Mouse (Mus musculus): Measurements from ENCODE around the gene Ltb.
A peak's percentile ranks its signal among the peaks of the same experiment; 100 is the strongest.
"Not testable (repeated sequence)": the region's sequence is repeated elsewhere in the genome, so short reads cannot be mapped to it uniquely, and the experiment has no call there.

The Ltb gene

GRCm38 (mm10) chr17:35225456-35225855 lies 31.2 kb downstream of the Ltb start:
- no peak for DNase-seq (ENCODE audit: low spot score)

GRCm38 (mm10) chr17:35226561-35227046 lies 32.4 kb downstream of the Ltb start:
- DNase-seq (ENCODE audit: low spot score): no peak

DNA sequence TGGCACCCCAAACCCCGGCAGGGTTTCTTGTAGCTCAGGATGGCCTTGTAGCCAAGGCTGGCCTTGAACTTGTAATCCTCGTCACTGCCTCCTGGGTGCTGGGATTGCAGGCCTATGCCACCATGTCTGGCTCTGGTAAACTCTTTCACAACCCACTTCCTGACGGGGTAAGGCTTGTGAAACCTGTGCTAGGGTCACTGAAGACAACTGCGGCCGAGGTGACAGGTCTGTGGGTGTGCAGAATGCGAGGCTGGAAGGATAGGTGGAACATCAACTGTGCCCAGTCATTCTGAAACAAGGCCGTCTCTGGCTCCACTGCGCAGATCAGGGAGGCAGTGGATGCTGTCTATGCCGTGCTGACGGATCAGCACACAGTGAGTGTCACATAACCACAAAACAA lies 36.8 kb downstream of the Ltb start:
- DNase-seq (ENCODE audit: low spot score): no peak

- DNase-seq (ENCODE audit: low spot score): peak; percentile 89
These were observed 37.8 kb downstream of the Ltb start for GRCm38 (mm10) chr17:35232043-35232442.

GRCm38 (mm10) chr17:35232659-35233058 lies 38.4 kb downstream of the Ltb start:
- DNase-seq (ENCODE audit: low spot score): no peak

- peak; percentile 57 for DNase-seq (ENCODE audit: low spot score)
These were observed 39.1 kb downstream of the Ltb start, which contains the start of gene Atp6v1g2 for GRCm38 (mm10) chr17:35233114-35233980. Gene Atp6v1g2, plus strand, starts transcription at chr17:35233660.

DNA sequence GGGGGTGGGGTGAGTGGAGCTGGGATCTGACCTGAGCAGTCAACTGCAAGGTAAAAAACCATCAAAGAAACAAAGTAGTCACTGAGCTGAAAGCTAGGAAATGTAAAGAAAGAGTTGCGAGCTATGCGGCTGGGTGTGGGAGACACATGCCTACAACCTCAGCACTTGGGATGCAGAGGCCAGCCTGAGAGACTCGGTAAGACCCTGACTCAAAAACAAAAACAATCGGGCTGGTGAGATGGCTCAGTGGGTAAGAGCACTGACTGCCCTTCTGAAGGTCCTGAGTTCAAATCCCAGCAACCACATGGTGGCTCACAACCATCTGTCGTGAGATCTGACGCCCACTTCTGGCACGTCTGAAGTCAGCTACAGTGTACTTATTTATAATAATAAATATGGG lies 39.9 kb downstream of the Ltb start:
- DNase-seq (ENCODE audit: low spot score): not testable (repeated sequence)

DNA sequence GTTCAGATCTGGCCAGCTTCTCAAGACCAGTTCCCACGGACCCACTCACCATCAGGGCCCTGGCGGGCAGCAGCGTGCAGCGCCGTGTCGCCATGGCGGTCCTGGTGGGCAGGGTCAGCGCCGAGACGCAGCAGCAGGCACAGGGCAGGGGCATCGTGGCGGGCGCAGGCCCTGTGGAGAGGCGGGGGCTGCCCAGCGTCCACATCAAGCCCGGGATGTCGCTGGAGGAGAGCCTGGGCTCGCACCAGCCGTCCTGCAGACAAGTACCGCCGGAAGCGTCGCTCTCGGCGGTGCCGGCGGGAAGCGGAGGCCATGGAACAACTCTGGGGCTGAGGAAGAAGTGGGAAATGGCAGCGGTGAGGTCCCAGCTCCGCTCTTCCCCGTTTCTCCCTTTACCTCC lies 40.7 kb downstream of the Ltb start:
- peak; percentile 64 for DNase-seq (ENCODE audit: low spot score)

DNA sequence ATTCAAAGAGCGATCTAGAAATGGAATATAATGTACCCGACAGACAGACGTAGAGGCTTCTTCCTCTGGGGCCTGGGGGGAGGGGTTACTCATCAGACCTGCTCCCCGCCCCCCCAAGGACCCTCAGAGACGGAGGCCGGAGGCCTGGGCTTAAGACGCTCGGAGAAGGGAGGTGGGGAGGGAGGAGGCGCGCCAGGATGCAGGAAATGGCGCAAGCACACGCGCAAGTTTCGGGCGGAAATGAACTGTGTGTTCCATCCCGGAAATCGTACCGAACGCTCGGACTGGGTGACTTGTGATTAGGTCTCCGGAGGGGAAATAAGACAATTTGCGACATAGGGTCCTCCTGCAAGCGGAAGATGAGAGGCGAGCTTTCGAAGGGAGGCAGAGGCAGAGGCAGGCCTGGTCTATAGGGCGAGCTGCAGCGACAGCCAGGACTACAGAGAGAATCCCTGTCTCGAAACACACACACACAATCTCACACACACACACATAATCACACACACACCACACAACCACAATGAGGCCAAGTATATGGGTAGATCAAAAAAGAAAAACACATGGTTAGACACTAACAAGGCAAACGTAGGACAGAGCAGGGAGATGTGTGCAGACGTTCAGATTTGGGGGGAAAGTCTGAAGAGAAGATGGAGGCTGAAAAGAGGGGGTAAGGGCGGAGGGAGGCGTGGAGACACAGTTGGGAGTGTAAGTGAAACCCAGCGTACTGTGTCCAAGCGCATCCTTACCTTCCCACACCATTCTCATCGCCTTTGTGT lies 41.6 kb downstream of the Ltb start, which contains the start of gene Nfkbil1:
Gene Nfkbil1 (minus strand): TSS at position 179 of the 776 bp plus-strand sequence.
- peak; percentile 97 for DNase-seq (ENCODE audit: low spot score)

- DNase-seq (ENCODE audit: low spot score): peak; percentile 96
These were observed 42.1 kb downstream of the Ltb start for GRCm38 (mm10) chr17:35236390-35236746.

DNA sequence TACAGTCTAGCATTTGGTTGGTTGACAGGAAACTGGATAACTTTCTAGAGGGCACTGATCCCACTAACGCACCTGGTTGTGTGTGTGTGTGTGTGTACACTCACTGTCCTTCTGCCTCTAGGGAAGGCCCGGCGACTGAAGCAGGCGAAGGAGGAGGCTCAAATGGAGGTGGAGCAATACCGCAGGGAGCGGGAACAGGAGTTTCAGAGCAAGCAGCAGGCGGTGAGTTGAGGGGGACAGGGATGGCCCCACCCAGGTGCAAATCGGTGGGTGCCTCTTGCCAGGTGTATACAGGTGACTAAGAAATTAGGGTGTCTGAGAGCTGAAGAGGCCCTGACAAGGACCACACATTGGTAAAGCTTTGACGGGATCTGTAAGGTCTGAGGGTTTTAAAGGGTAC lies 42.8 kb downstream of the Ltb start:
- DNase-seq (ENCODE audit: low spot score): no peak

- no peak for DNase-seq (ENCODE audit: low spot score)
These were observed 43.3 kb downstream of the Ltb start for GRCm38 (mm10) chr17:35237504-35237903.

DNA sequence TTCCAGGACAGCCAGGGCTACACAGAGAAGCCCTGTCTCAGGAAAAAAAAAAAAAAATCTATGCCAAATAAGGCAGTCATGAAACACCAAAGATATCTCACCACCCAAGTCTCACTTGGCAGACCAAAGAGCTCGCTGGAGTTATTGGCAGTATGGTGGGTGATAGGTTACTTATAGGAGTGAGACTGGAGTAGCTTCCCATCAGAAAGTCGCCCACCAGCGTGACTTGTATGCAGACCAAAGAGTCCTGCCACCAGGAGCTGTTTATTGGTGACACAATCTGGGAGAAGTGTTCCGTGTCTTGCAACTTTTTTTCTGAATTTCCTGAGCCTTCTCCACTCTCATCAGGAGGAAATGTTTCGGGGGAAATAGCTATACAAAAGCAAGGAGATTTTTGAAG lies 45.5 kb downstream of the Ltb start:
- no peak for DNase-seq (ENCODE audit: low spot score)

DNA sequence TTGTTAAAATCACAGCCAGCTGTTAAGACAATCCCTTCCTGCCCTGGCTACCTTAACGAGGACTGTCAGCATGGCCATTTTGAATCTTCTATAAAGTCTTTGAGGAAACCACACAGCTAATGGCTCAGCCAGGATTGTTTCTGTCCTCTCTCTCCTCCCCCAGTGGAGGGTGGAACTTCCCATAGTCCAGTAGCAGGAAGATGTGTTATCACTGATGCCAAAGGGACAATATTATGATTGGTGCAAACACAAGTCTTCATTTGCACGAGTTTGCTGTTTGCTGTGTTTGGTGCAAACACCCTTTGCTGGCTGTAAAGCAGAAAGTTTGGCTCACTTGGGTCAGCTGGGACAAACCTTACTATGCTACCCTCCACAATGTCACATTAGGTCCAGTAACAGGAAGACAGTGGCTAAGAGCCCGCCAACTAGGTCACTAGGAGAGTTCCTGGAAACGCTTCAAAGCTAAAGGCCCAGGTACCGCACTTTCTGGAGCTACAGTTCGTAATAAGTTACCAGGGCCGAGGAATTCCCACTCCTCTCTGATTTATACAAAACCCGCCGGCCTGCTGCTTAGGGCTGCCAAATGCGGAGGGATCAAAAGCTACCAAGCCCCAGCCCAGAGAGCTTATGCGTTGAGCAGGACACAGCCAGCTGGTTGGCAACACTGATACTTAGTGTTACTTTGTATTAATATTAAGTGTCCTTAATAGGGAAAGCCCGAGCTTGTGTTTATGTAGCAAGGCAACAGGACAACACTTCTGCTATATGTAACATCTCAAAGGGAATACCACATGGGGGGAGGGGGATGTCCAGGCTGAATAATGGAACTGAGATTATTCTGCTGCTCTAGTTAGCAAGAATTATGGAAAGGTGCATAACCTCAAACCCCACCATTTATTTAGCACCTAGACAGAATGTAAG lies 46.4 kb downstream of the Ltb start:
- no peak for DNase-seq (ENCODE audit: low spot score)

DNA sequence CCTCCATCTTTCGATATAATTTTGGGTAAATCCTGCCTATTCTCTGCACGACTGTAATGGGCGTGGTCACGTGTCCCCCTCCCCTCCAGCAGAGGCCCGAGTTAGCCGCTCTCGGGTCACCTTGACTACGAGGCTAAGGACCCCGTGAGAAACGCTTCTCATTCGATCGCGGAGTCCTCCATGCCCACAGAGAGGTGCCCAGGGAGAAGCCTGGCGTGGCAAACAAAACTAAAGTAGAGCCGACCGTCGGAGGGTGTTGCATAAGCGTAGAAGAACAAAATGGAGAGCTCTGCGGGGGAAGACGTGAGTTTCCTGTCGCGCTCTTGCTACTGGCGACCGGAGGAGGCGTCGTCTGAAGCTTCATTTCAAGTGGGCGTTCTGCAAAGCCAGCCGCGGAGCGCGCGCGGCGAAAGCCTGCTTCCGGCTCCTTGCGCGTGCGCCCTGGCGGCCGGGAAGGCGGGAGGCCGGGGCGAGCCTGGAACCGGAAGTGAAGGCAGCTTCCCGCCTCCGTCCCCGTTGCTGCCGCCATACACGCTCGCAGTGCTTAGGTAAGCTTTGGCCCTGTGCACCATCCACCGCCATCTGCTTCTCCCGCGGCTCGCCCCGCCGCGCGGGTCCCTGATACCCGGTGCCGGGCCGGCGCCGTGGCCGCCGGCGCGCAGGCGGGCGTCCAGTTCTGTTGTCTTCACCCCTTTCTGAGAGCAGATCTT lies 47.2 kb downstream of the Ltb start, which contains the start of gene Ddx39b:
Gene Ddx39b (plus strand): TSS at position 442 of the 710 bp plus-strand sequence.
- DNase-seq (ENCODE audit: low spot score): peak; percentile 98

DNA sequence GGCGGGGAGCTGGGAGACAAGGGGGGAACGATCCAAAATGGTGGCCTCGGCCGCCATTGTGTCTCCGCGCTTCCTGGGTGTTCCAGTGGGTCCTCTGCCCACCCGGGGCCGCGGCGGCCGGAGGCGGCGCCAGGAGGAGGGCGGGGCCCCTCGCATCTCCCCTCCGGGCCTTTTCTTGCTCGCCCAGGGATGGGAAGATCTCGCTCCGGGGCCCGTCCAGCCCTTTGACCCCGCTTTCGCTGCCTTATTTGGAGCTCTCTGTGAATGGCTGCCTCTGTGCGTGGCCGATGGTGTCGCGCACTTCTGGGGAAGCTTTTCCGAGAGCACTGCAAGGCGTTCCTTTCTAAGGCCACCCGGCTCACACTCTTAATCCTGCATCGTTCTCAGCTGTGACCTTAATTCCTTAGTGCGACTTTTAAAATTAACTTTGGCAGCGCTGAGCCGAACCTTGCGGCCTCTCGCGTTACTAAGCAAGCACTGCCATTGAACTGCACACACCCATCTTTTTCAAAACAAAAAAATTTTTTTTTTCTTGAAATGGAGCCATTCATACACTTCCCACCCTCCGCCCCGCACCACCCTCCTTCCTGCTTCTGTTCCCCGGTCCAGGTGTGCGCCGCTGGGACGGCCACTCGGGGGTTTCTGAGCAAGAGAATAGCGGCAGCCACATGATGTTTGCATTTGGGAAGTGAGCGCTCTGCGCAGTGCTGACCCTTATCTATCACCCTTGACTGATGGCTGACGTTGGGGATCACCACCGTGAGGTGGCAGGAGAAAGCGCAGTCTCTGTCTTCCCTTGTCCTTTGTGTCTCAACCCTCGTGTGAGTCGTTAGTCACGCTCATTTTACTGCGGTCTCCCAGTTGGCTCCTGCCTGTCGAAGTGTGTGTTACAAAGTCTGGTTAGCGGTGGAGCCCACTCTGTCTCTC lies 48.0 kb downstream of the Ltb start:
- peak; percentile 88 for DNase-seq (ENCODE audit: low spot score)

DNA sequence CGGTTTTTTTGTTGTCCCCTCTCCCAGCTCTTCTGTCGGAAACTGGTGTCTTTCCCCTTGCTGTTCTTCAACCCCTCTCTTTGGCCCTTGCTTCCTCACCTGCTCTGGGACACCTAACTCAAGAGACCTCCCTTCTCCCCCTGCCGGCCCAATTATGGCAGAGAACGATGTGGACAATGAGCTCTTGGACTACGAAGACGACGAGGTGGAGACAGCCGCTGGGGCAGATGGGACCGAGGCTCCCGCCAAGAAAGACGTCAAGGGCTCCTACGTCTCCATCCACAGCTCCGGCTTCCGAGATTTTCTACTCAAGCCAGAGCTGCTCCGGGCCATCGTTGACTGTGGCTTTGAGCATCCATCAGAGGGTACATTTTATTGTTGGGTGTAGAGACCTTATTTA lies 48.8 kb downstream of the Ltb start:
- peak; percentile 62 for DNase-seq (ENCODE audit: low spot score)

DNA sequence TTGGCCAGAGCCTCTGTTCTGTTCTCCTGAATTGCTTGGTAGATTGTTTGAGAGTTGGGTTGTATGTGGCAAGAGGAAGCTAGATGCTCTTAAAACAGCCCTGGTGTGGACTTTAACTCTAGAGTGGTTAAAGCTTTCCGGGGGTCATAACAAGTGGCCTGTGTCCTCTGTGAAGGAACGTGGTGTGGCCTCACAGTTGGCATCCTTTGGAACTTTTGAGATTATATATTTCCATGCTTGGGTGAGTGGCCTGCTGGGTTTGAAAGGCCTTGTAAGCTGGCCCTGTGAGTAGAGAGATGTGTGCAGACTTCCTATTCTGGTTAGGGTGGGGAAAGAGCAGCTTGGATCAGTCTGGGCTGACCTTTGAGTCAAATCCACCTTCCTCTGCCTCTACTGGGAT lies 50.8 kb downstream of the Ltb start:
- no peak for DNase-seq (ENCODE audit: low spot score)
